Mouse (Mus musculus) liver, adult 2 months (tissue): ENCODE results near the gene Tead3. TPM values are rescaled to one million over a fixed set of nuclear protein-coding genes. Genes with fewer than 3 reads are reported as not detected.
"Not testable (repeated sequence)": the region's sequence is repeated elsewhere in the genome, so short reads cannot be mapped to it uniquely, and the experiment has no call there.

ENCODE experiments used
- DNase-seq: peaks from one replicate; pipeline ENCODE4 v3.0.0-alpha.2; 2011; ENCODE audit warnings: low read depth, low spot score; ENCODE audit errors: extremely low read depth
- H3K27ac ChIP-seq: fragments of 200-500 bp; replicated peaks from 2 replicates; pipeline ENCODE4 v1.5.1; 2012; ENCODE audit warnings: low read depth, mild to moderate bottlenecking, control low read depth, inconsistent platforms, low read length; ENCODE audit not compliant: insufficient read depth
- H3K27me3 ChIP-seq: fragments of 200-500 bp; 2 replicates; pipeline ENCODE4 v1.6.1; 2012; ENCODE audit warnings: mild to moderate bottlenecking, moderate library complexity, low read length, inconsistent platforms; ENCODE audit not compliant: control insufficient read depth, insufficient read depth
- H3K36me3 ChIP-seq: fragments of 200-500 bp; 2 replicates; pipeline ENCODE4 v1.6.1; 2012; ENCODE audit warnings: low read length, inconsistent platforms; ENCODE audit not compliant: control insufficient read depth, insufficient read depth
- H3K4me1 ChIP-seq: fragments of 200-500 bp; 2 replicates; pipeline ENCODE4 v1.6.1; 2011; ENCODE audit warnings: low read length; ENCODE audit not compliant: control insufficient read depth, insufficient read depth
- H3K4me3 ChIP-seq: fragments of 200-500 bp; 2 replicates; pipeline ENCODE4 v1.5.1; 2011; ENCODE audit warnings: low read depth, mild to moderate bottlenecking, control low read depth, low read length, moderate library complexity; ENCODE audit not compliant: insufficient read depth
- H3K79me2 ChIP-seq: fragments of 200-500 bp; 2 replicates; pipeline ENCODE4 v1.6.1; 2012; ENCODE audit warnings: inconsistent platforms, mild to moderate bottlenecking, low read length, moderate library complexity; ENCODE audit not compliant: control insufficient read depth, insufficient read depth
- H3K9ac ChIP-seq: fragments of 200-500 bp; 2 replicates; pipeline ENCODE4 v1.6.1; 2012; ENCODE audit warnings: low read depth, mild to moderate bottlenecking, control low read depth, inconsistent platforms, low read length
- CTCF ChIP-seq: fragments of 200-500 bp; IDR thresholded peaks from 2 replicates; pipeline ENCODE4 v1.5.1; 2011; ENCODE audit warnings: low read depth, low read length, control low read depth
- POLR2A ChIP-seq: fragments of 200-500 bp; IDR thresholded peaks from 2 replicates; pipeline ENCODE4 v1.6.1; 2011; ENCODE audit warnings: low read length, control low read depth; ENCODE audit not compliant: insufficient read depth; ENCODE audit errors: extremely low read depth
- WGBS: fragments of 180-500 bp; shearing (Covaris S2); methylation state at CpG from one replicate; pipeline ENCODE4 v1.1.7; 2018; 5-methylcytosine and 5-hydroxymethylcytosine counted together
- polyA plus RNA-seq: library from polyadenylated mRNA; depleted of rRNA; stranded (reverse); fragments of >200 nt; gene quantifications from 2 replicates; pipeline ENCODE4 v1.2.3, GENCODE M21; 2012
- total RNA-seq: library from RNA; depleted of rRNA; stranded (reverse); fragments of >200 nt; gene quantifications from 2 replicates; pipeline ENCODE4 v1.2.3, GENCODE M21; 2014

Gene Tead3
- total and polyA plus RNA-seq, 2 experiments: 3.0 to 11.0 TPM

- H3K36me3 ChIP-seq: no peaks in the 10 kb centered on the region
- TF ChIP-seq CTCF (no peak), POLR2A (no peak)
- no peak overlapping the region for H3K27ac ChIP-seq
- H3K27me3 ChIP-seq: peaks cover 28% of the 10 kb centered on the region; the same call in 1 of the 2 replicates
- 10% methylated on average over 24 of the region's 25 CpGs for WGBS
- H3K79me2 ChIP-seq: no peaks in the 10 kb centered on the region
- H3K4me1 ChIP-seq: no peaks in the 10 kb centered on the region
- H3K9ac ChIP-seq: no peak overlapping the region
- no peak for DNase-seq
- H3K4me3 ChIP-seq: no peak overlapping the region
Measured at GRCm38 (mm10) chr17:28362653-28363292, 12.2 kb upstream of the Tead3 start.

- no peak for DNase-seq
- peaks cover 28% of the 10 kb centered on the region; the same call in 1 of the 2 replicates for H3K27me3 ChIP-seq
- no peak for TF ChIP-seq CTCF
- no peaks in the 10 kb centered on the region for H3K36me3 ChIP-seq
- H3K9ac ChIP-seq: no peak overlapping the region
- no peaks in the 10 kb centered on the region for H3K4me1 ChIP-seq
- no peaks in the 10 kb centered on the region for H3K79me2 ChIP-seq
- 48% methylated on average over 11 of the region's 11 CpGs for WGBS
- no peak overlapping the region for H3K4me3 ChIP-seq
- H3K27ac ChIP-seq: no peak overlapping the region
Measured at GRCm38 (mm10) chr17:28361921-28362652, 11.5 kb upstream of the Tead3 start.

- Histone ChIP-seq H3K36me3 (no peaks in the 10 kb centered on the region), H3K4me3 (no peak overlapping the region), H3K79me2 (no peaks in the 10 kb centered on the region), H3K27me3 (peaks cover 28% of the 10 kb centered on the region; the same call in 1 of the 2 replicates), H3K27ac (no peak overlapping the region), H3K4me1 (no peaks in the 10 kb centered on the region), H3K9ac (no peak overlapping the region)
- no peak for DNase-seq
- TF ChIP-seq POLR2A (no peak), CTCF (no peak)
- WGBS: 82% methylated on average over 9 of the region's 9 CpGs
Measured at GRCm38 (mm10) chr17:28360531-28361277, 10.1 kb upstream of the Tead3 start.

GRCm38 (mm10) chr17:28358576-28359261 lies 8.1 kb upstream of the Tead3 start:
- peaks cover 17% of the 10 kb centered on the region; the same call in 1 of the 2 replicates for H3K27me3 ChIP-seq
- not testable (repeated sequence) for H3K4me3 ChIP-seq, H3K9ac ChIP-seq, H3K36me3 ChIP-seq, DNase-seq, H3K27ac ChIP-seq, H3K79me2 ChIP-seq, H3K4me1 ChIP-seq
- WGBS: 40% methylated on average over 24 of the region's 24 CpGs

- Histone ChIP-seq H3K79me2 (no peaks in the 10 kb centered on the region), H3K27me3 (peaks cover 3% of the 10 kb centered on the region; the same call in 1 of the 2 replicates)
- DNase-seq: no peak
Measured at GRCm38 (mm10) chr17:28355871-28356270, 5.3 kb upstream of the Tead3 start.

More at GRCm38 (mm10) chr17:28355871-28356270, 5.3 kb upstream of the Tead3 start:
- no peak overlapping the region for H3K27ac ChIP-seq
- no peaks in the 10 kb centered on the region for H3K36me3 ChIP-seq
- TF ChIP-seq POLR2A: no peak
- TF ChIP-seq CTCF: no peak
- WGBS: 89% methylated on average over 12 of the region's 12 CpGs
- no peak overlapping the region for H3K4me3 ChIP-seq
- no peaks in the 10 kb centered on the region for H3K4me1 ChIP-seq
- H3K9ac ChIP-seq: no peak overlapping the region
